Mouse (Mus musculus): ENCODE measurements around the gene Rnpep. TPM values are rescaled to one million over a fixed set of nuclear protein-coding genes. Genes with fewer than 3 reads are reported as not detected.
"Not testable (repeated sequence)": the region's sequence is repeated elsewhere in the genome, so short reads cannot be mapped to it uniquely, and the experiment has no call there.

The Rnpep gene
- polyA plus RNA-seq, 1 experiment from 2014 or later, result 104 TPM

DNA sequence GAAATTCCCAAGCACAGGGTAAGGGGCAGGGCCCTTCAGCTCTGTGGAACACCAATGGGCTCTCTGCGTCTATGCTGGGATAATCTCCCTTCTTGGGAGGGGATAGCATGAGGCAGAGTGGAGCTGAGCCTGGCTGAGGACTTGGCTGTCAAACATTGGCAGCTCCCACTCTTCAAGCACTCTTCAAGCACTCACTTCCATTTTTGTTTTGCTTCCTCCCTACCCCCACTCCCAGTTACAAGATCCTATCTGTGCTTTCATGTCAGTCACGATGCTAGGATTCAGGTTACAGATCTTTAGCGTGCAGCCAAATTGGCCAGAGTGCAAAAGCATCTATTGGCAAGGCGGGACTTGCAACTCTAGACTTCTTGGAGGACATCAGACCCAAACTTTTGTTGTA lies 31.0 kb downstream of the Rnpep start:
- WGBS, result 78% methylated on average over 4 of the region's 4 CpGs

DNA sequence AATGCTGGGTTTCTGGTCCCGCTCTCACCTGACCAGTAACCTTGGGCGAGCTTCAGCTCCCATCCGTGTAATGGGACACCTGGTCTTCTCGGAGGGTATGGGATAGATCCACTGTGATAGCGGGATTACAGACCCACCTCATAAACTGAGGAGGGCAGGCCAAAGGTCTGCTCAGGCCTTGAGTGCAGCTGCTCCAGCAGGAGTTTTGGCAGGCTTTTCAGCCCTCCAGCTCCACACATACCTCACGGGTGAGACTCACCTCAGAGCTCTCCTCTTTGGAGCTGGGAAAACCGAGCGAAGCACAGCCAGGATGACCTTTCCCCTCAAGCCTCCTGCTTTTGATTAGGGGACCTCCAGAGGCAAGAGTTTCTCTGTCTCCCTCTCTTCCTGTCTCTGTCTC lies 32.5 kb downstream of the Rnpep start:
- Histone ChIP-seq H3K27me3 (no peaks in the 10 kb centered on the region), H3K9ac (no peak overlapping the region), H3K4me1 (replicated peaks) (peaks cover 14% of the 10 kb centered on the region; the same call in 1 of the 2 replicates), H3K9me3 (no peaks in the 10 kb centered on the region), H3K4me3 (no peak overlapping the region), H3K27ac (replicated peaks) (no peak overlapping the region), H3K36me3 (no peaks in the 10 kb centered on the region), H3K4me2 (no peak overlapping the region)
- ATAC-seq (ENCODE audit: low read depth), result no peak
- 90% methylated on average over 8 of the region's 8 CpGs for WGBS

More for the DNA sequence above, 31.0 kb downstream of the Rnpep start:
- H3K9me3 ChIP-seq, result no peaks in the 10 kb centered on the region
- no peak overlapping the region for H3K4me3 ChIP-seq
- H3K36me3 ChIP-seq, result no peaks in the 10 kb centered on the region
- H3K4me2 ChIP-seq, result no peak overlapping the region
- no peak overlapping the region for H3K27ac ChIP-seq (replicated peaks)
- no peak overlapping the region for H3K9ac ChIP-seq
- peaks cover 14% of the 10 kb centered on the region; the same call in 1 of the 2 replicates for H3K4me1 ChIP-seq (replicated peaks)
- no peaks in the 10 kb centered on the region for H3K27me3 ChIP-seq
- no peak for ATAC-seq (ENCODE audit: low read depth)

DNA sequence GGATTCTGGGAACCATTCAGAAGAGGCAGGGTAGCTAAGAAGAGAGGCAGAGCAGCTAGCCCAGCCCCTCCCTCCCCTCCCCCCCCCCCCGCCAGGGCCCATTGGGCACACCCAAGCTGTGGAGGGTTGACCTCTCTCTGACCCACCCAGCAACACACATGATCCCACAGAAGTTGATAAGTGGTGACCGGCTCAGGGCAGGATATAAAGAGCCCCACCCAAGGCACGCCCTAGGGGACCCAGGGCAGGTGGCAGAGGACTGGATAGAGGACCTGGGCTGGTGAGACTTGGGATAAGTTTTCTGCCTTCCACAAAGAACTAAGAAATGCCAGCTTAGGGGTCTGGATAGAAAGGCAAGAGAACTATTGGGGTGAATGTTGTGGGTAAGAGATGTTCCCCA lies 33.2 kb downstream of the Rnpep start:
- H3K4me1 ChIP-seq (replicated peaks), result peaks cover 14% of the 10 kb centered on the region; the same call in 1 of the 2 replicates
- H3K4me3 ChIP-seq, result no peak overlapping the region
- no peaks in the 10 kb centered on the region for H3K9me3 ChIP-seq
- 77% methylated on average over 2 of the region's 3 CpGs for WGBS
- no peaks in the 10 kb centered on the region for H3K27me3 ChIP-seq
- H3K9ac ChIP-seq, result no peak overlapping the region
- no peaks in the 10 kb centered on the region for H3K36me3 ChIP-seq
- H3K4me2 ChIP-seq, result no peak overlapping the region
- no peak overlapping the region for H3K27ac ChIP-seq (replicated peaks)
- no peak for ATAC-seq (ENCODE audit: low read depth)

DNA sequence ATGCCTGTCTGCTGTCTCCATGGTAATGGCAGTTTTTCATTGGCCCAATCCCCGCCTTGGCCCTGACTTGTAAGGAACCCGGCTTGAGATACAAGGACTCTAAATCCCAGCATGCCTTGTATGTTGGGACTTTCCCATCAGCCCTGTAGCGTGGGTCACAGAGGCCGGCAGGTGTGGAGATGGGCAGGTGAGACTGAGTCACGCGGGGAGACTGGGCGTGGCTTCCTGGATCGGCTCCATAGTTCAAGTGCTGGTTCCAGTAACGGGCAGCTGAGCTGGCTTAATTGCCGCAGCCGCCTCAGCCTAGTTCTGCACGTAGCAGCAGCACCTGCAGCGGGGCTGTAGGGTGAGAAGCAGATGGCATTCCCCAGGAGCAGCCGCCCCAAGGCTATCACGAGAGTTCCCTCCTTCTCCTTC lies 35.4 kb downstream of the Rnpep start:
- peak overlapping the region; percentile 42 for H3K4me3 ChIP-seq
- H3K4me2 ChIP-seq, result peak overlapping the region; percentile 58
- peaks cover 9% of the 10 kb centered on the region; the same call in 1 of the 2 replicates for H3K4me1 ChIP-seq (replicated peaks)
- 0 out of 2 replicates have a peak overlapping the region, but pooled peaks have one; percentile 3 for H3K27ac ChIP-seq (replicated peaks)
- H3K27me3 ChIP-seq, result no peaks in the 10 kb centered on the region
- 4% methylated on average over 15 of the region's 15 CpGs for WGBS
- H3K36me3 ChIP-seq, result no peaks in the 10 kb centered on the region
- H3K9me3 ChIP-seq, result no peaks in the 10 kb centered on the region
- ATAC-seq (ENCODE audit: low read depth), result peak; percentile 90
- H3K9ac ChIP-seq, result peak overlapping the region; percentile 62

DNA sequence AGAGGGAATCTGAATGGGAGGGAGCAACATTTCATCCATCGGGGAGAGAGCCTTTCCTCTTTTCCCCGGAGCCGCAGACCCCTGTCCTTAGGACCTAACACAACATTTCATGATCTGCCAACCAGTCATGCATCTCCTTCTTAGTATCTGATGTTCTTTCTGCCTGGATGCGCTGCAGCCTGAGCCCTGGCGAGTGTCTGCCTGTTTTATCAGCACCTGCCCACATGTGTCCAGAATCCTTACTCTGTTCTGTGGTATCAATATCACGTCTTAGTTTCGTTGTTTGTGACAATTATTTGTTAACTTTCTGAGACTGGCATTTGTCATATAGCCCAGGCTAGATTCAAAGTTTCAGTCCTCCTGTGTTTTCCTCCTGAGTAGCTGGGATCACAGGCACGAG lies 39.9 kb downstream of the Rnpep start:
- no peaks in the 10 kb centered on the region for H3K36me3 ChIP-seq
- no peaks in the 10 kb centered on the region for H3K9me3 ChIP-seq
- peaks cover 9% of the 10 kb centered on the region; the same call in 1 of the 2 replicates for H3K4me1 ChIP-seq (replicated peaks)
- no peak overlapping the region for H3K4me3 ChIP-seq
- no peak overlapping the region for H3K27ac ChIP-seq (replicated peaks)
- ATAC-seq (ENCODE audit: low read depth), result no peak
- no peaks in the 10 kb centered on the region for H3K27me3 ChIP-seq
- H3K4me2 ChIP-seq, result no peak overlapping the region
- no peak overlapping the region for H3K9ac ChIP-seq
- 79% methylated on average over 8 of the region's 8 CpGs for WGBS

DNA sequence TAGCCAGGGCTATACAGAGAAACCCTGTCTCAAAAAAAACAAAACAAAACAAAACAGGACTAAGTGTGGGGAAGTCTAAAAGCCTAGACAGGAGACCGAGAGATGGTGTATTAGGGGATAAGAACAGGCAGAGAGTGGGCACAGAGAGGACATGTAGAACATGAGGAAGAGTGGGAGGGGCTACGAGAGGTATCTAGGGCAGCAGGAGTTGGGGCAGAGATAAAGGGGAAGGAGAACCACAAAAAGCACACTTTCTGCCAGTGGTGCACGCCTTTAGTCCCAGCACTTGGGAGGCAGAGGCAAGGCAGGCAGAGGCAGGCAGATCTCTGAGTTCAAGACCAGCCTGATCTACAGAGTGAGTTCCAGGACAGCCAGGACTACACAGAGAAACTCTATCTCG lies 43.7 kb downstream of the Rnpep start:
- H3K27me3 ChIP-seq; H3K36me3 ChIP-seq; ATAC-seq (ENCODE audit: low read depth); H3K4me3 ChIP-seq; H3K4me2 ChIP-seq; H3K4me1 ChIP-seq (replicated peaks); H3K9me3 ChIP-seq; H3K27ac ChIP-seq (replicated peaks); H3K9ac ChIP-seq: not testable (repeated sequence)
- WGBS, result 88% methylated on average over 4 of the region's 4 CpGs

DNA sequence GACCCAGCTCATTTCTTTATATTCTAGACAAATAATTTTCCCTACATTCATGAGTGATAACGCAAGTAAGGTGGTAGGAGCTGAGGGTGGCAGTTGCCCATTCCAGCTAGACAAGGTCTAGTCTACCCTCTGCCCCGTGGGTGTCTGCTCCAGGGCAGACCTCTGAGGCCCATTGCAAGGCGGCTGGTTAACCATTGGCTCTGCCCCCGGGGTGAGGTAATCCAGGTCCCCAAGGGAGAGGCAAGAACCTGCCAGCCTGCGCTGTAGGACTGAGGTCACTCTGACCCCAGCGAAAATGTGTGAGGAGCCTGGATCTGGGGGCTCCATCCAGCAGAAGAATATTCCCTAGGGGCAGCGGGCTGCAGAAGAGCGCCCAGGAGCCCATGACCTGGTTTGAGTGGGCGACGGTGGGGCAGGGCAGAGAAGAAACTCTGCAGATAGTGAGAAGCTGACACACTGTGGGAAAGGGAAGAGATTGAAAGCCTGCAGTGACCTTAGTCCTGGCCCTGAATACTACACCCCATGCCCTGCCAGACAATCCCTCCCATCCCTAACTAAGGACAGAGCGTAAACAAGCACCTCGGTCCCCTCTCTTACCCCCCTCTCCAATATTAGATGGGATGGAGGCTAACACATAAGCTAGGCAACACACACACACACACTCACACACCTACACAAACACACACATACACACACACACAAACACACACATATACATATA lies 46.6 kb downstream of the Rnpep start:
- H3K4me2 ChIP-seq, result no peak overlapping the region
- H3K27ac ChIP-seq (replicated peaks), result no peak overlapping the region
- H3K4me1 ChIP-seq (replicated peaks), result no peaks in the 10 kb centered on the region
- no peak for ATAC-seq (ENCODE audit: low read depth)
- no peak overlapping the region for H3K4me3 ChIP-seq
- H3K27me3 ChIP-seq, result no peaks in the 10 kb centered on the region
- WGBS, result 72% methylated on average over 12 of the region's 12 CpGs
- H3K9ac ChIP-seq, result no peak overlapping the region
- H3K36me3 ChIP-seq, result no peaks in the 10 kb centered on the region
- H3K9me3 ChIP-seq, result no peaks in the 10 kb centered on the region

DNA sequence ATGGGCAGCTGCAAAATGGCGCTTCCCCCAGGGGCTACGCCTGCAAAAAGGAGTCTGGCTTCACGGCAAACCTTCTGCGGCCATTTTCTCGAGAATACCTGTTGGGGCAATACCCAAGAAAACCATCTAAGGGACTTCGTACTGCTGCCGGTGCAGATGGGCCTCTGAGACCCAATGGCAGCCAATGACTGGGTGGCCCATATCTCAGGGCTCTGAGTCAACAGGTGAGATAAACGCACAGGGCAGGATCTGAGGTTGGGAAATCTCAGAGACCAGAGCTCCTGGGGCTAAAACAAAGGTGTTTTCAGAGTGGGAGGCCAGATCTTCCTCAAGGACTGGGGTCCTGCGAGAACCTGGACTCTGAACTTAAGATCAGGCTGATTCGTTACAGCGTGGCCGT lies 49.1 kb downstream of the Rnpep start:
- no peaks in the 10 kb centered on the region for H3K36me3 ChIP-seq
- 92% methylated on average over 12 of the region's 12 CpGs for WGBS
- no peaks in the 10 kb centered on the region for H3K9me3 ChIP-seq
- H3K4me3 ChIP-seq, result no peak overlapping the region
- no peak for ATAC-seq (ENCODE audit: low read depth)
- no peaks in the 10 kb centered on the region for H3K27me3 ChIP-seq
- no peaks in the 10 kb centered on the region for H3K4me1 ChIP-seq (replicated peaks)
- no peak overlapping the region for H3K4me2 ChIP-seq
- no peak overlapping the region for H3K9ac ChIP-seq
- no peak overlapping the region for H3K27ac ChIP-seq (replicated peaks)

DNA sequence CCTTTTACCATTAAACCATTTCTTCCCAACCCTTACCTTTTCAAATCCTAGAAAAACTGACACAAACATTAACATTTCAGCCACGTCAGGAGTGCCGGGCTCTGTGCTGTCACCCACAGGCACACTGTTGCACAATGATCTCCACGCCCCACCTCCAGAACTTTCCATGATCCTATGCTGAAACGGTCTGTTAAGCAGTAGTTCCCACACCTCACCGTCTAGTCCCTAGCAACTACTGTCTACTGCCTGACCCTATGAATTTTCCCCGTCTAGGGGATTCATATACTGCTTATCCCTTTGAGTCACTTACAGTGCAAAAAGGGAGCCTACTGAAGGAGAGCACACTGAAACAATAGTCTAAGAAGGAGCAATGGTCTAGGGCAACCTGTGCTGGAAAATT lies 49.9 kb downstream of the Rnpep start:
- Histone ChIP-seq H3K4me3 (no peak overlapping the region), H3K27ac (replicated peaks) (no peak overlapping the region), H3K4me2 (no peak overlapping the region), H3K27me3 (no peaks in the 10 kb centered on the region), H3K4me1 (replicated peaks) (no peaks in the 10 kb centered on the region), H3K9ac (no peak overlapping the region), H3K9me3 (no peaks in the 10 kb centered on the region), H3K36me3 (no peaks in the 10 kb centered on the region)
- ATAC-seq (ENCODE audit: low read depth), result no peak
- WGBS, result 91% methylated on average over 6 of the region's 6 CpGs

DNA sequence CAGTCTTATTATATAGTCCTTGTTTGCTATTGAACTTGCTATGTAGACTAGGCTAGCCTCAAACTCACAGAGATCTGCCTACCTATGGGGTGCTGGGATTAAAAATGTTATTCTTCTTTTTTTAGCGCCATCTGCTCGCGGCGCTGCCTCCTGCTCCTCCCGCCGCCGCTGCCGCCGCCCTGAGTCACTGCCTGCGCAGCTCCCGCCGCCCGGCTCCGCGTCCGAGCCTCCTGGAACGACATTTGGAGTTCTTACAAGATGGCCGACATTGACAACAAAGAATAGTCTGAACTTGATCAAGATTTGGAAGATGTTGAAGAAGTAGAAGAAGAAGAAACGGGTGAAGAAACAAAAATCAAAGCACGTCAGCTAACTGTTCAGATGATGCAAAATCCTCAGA lies 52.0 kb downstream of the Rnpep start:
- H3K9me3 ChIP-seq; H3K27me3 ChIP-seq; H3K4me1 ChIP-seq (replicated peaks); ATAC-seq (ENCODE audit: low read depth); H3K4me3 ChIP-seq; H3K9ac ChIP-seq; H3K36me3 ChIP-seq; H3K27ac ChIP-seq (replicated peaks); H3K4me2 ChIP-seq: not testable (repeated sequence)
- 78% methylated on average over 20 of the region's 20 CpGs for WGBS

DNA sequence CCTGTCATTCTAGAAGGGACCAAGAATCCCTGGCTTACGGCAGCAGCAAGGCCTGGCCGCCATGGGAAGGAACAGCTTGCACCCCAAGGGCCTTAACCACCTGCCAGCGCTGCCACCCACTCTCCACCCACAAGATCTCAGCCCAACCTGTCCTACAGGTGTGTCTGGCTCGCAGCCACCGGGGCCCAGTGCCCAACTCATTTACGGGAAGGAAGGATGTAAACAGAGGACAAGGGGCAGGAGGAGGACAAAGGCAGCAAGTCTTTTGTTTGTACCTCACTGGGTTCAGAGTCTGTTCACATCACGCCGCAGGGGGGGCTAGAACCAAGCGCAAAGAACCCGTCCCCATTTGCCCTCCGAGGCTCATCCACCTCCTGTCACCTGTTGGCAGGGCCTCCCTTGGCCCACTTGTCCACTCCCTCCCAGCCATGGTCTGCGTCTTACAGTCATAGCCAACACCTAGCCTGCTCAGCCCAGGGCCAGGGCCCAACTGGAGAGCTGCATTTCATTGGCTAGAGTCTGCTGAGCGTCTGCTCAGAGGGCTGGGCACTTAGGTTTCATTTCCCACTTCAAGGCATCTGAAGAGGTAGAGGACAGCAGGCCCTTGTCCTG lies 56.4 kb downstream of the Rnpep start:
- Histone ChIP-seq H3K27ac (replicated peaks) (no peak overlapping the region), H3K36me3 (no peaks in the 10 kb centered on the region), H3K9me3 (no peaks in the 10 kb centered on the region), H3K27me3 (no peaks in the 10 kb centered on the region), H3K9ac (no peak overlapping the region), H3K4me1 (replicated peaks) (no peaks in the 10 kb centered on the region), H3K4me2 (no peak overlapping the region), H3K4me3 (no peak overlapping the region)
- no peak for ATAC-seq (ENCODE audit: low read depth)
- WGBS, result 82% methylated on average over 13 of the region's 13 CpGs

DNA sequence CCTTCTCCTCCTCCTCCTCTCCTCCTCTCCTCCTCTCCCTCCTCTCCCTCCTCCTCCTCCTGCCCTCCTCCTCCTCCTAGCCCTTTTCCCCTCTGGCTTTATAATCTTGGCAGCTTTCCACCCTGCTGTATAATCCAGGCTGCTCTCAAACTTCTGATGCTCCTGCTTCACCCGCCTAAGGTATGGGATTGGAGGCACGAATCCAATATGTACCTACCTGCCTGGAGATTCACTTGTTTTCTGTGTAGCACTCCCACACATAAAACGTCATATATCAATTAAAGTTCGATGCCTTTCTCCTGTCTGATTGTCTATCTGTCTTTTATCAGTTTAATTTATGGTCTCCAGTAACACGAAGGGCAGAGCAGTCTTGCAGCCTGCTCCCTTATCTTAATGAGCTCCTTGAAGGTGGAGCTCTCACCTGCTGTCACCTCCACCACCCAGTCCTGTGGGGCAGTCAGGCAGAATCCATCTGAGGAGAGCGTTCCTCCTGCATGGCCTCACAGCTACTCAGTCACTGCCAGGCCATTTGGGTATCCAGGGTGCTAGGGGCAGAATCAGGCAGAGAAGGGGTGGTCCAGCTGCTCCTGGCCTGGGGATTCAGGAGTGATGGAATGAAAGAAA lies 58.8 kb downstream of the Rnpep start:
- no peaks in the 10 kb centered on the region for H3K27me3 ChIP-seq
- H3K36me3 ChIP-seq, result no peaks in the 10 kb centered on the region
- 52% methylated on average over 6 of the region's 6 CpGs for WGBS
- ATAC-seq (ENCODE audit: low read depth), result no peak
- H3K4me1 ChIP-seq (replicated peaks), result no peaks in the 10 kb centered on the region
- no peak overlapping the region for H3K4me3 ChIP-seq
- no peaks in the 10 kb centered on the region for H3K9me3 ChIP-seq
- H3K4me2 ChIP-seq, result no peak overlapping the region
- H3K27ac ChIP-seq (replicated peaks), result no peak overlapping the region
- H3K9ac ChIP-seq, result no peak overlapping the region

Measured in neural tube, embryonic 13.5 days (tissue).